Mouse (Mus musculus) T-helper 2 cell (primary cell): ENCODE measurements around the gene Gm21776.
"Not testable (repeated sequence)": the region's sequence is repeated elsewhere in the genome, so short reads cannot be mapped to it uniquely, and the experiment has no call there.

Source experiments
- in situ Hi-C: fragments of 300-600 bp; cut with MboI, MseI; formaldehyde crosslinking; loops from one replicate; pipeline ENCODE4 v1.15.1; 2025; ENCODE audit warnings: high pct_unique_total_duplicates

Gm21776 gene

GRCm38 (mm10) chrY:76378362-76378761 lies at the start of gene Gm21776:
Gene Gm21776 (plus strand): TSS chrY:76378662.
- in situ Hi-C loops, result not testable (repeated sequence)
